10 mouse cellular contexts compared by ENCODE assay signal in the genomic region with DNA sequence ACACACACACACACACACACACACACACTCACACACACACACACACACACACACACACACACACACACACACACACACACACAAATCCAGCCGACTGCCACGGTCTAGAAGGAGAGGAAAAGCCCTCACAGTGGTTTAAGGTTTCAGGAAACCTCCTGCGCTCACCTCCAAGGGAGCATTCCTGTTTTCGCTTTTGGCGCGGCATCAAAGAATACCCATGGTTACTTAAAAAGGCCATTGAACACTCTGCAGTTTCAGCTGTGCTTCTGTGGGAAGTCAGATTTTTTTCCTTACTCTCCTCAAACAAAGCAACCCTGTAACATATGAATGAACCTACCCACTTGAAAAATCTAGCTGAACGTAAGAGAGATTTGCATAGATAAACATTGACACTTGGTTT.
DNase-seq lines count a peak whose midpoint lies in the region; ATAC-seq and TF ChIP-seq lines count a peak whose summit lies in the region.
"Had no signal": no experiment of that assay in that cellular context is flagged by ENCODE, and none has a peak within 500 bp of the region (broad histone marks: within the 10 kb centered on the region; RNA-seq: fewer than 3 reads in every experiment).

No protein-coding gene starts in this region.

- no peak for TF ChIP-seq EP300 in stomach, postnatal 0 days (optimal IDR thresholded peaks at IDR 0.05)

- H3K9ac ChIP-seq in limb, embryonic 13.5 days, result no peak overlapping the region
- no peak overlapping the region for H3K9ac ChIP-seq in stomach, postnatal 0 days (ENCODE audit: low read length)
- H3K9ac ChIP-seq: heart, embryonic 13.5 days had no signal

- no peaks in the 10 kb centered on the region for H3K9me3 ChIP-seq in limb, embryonic 13.5 days
- H3K9me3 ChIP-seq in stomach, postnatal 0 days (ENCODE audit: control insufficient read depth, low read length), result no peaks in the 10 kb centered on the region
- H3K9me3 ChIP-seq: heart, embryonic 13.5 days had no signal

- H3K4me1 ChIP-seq in limb, embryonic 13.5 days, result 0 out of 2 replicates have a peak, but pooled peaks cover 4% of the 10 kb centered on the region
- H3K4me1 ChIP-seq in stomach, postnatal 0 days (replicated peaks; ENCODE audit: control insufficient read depth, insufficient read depth), result no peaks in the 10 kb centered on the region

- 5% methylated on average over 7 of the region's 7 CpGs for WGBS in limb, embryonic 13.5 days
- WGBS in stomach, postnatal 0 days, result 8% methylated on average over 7 of the region's 7 CpGs

- no peaks in the 10 kb centered on the region for H3K27me3 ChIP-seq in limb, embryonic 13.5 days
- H3K27me3 ChIP-seq in stomach, postnatal 0 days (ENCODE audit: control insufficient read depth, insufficient read depth, low read length), result no peaks in the 10 kb centered on the region
- H3K27me3 ChIP-seq: heart, embryonic 13.5 days had no signal

- peak; percentile 64 for DNase-seq in adrenal gland, postnatal 14 days
- DNase-seq in adrenal gland, adult 18-20 months (ENCODE audit: low spot score in 2 of 2), result no peak
- peak; percentile 36 to 42 for DNase-seq in right cerebral cortex, postnatal 10 days (ENCODE audit: low spot score in 2 of 2)
- DNase-seq in right cerebral cortex, adult 2 months (ENCODE audit: low spot score in 2 of 2), result no peak
- DNase-seq in stomach, postnatal 0 days (ENCODE audit: low spot score), result peak; percentile 74
- DNase-seq in thymus, postnatal 0 days (ENCODE audit: low spot score), result no peak
- DNase-seq in layer of hippocampus, postnatal 10 days (ENCODE audit: low spot score in 2 of 2), result no peak
- DNase-seq: thymus, adult 2 months had no signal

- TF ChIP-seq CTCF in stomach, postnatal 0 days (IDR thresholded peaks at IDR 0.05; ENCODE audit: low read depth), result no peak

- H3K4me3 ChIP-seq in limb, embryonic 13.5 days, result no peak overlapping the region
- no peak overlapping the region for H3K4me3 ChIP-seq in stomach, postnatal 0 days (ENCODE audit: low read depth, low read length)
- H3K4me3 ChIP-seq: heart, embryonic 13.5 days had no signal

- H3K4me2 ChIP-seq in limb, embryonic 13.5 days (replicated peaks), result no peak overlapping the region
- H3K4me2 ChIP-seq in stomach, postnatal 0 days (replicated peaks; ENCODE audit: low read depth), result no peak overlapping the region
- H3K4me2 ChIP-seq: heart, embryonic 13.5 days had no signal

- no peak overlapping the region for H3K27ac ChIP-seq in limb, embryonic 13.5 days
- H3K27ac ChIP-seq in stomach, postnatal 0 days (replicated peaks), result no peak overlapping the region
- H3K27ac ChIP-seq: heart, embryonic 13.5 days had no signal

- no peaks in the 10 kb centered on the region for H3K36me3 ChIP-seq in limb, embryonic 13.5 days
- no peaks in the 10 kb centered on the region for H3K36me3 ChIP-seq in stomach, postnatal 0 days (ENCODE audit: control insufficient read depth, insufficient read depth, low read length)
- H3K36me3 ChIP-seq: heart, embryonic 13.5 days had no signal

- ATAC-seq in limb, embryonic 13.5 days (ENCODE audit: low FRiP score, low read depth), result peak; percentile 88
- ATAC-seq in stomach, postnatal 0 days (ENCODE audit: low FRiP score, low TSS enrichment), result peak; percentile 46; the same call in 1 of the 2 replicates

Comparison
In these comparisons a context has a peak if more than half of its experiments do, and no peak if none do; other contexts are left out.
1. DNase-seq: peak in adrenal gland, postnatal 14 days (single experiment), right cerebral cortex, postnatal 10 days (2 of 2) and stomach, postnatal 0 days (single experiment); none in adrenal gland, adult 18-20 months (0 of 2), right cerebral cortex, adult 2 months (0 of 2), thymus, postnatal 0 days (single experiment) and layer of hippocampus, postnatal 10 days (0 of 2).